Mouse (Mus musculus) macrophage (primary cell): ENCODE data around the gene Arhgap11a. TPM values are rescaled to one million over a fixed set of nuclear protein-coding genes. Genes with fewer than 3 reads are reported as not detected.

ENCODE experiments used
- H3K27ac ChIP-seq: fragments of 350-480 bp; formaldehyde crosslinking; 2 replicates; pipeline ENCODE4 v1.9.0; 2021
- H3K36me3 ChIP-seq: fragments of 350-480 bp; formaldehyde crosslinking; 2 replicates; pipeline ENCODE4 v1.9.0; 2021; ENCODE audit errors: inconsistent target
- H3K4me3 ChIP-seq: fragments of 350-480 bp; formaldehyde crosslinking; 2 replicates; pipeline ENCODE4 v1.9.0; 2021; ENCODE audit errors: inconsistent target
- H3K79me2 ChIP-seq: fragments of 350-480 bp; formaldehyde crosslinking; 2 replicates; pipeline ENCODE4 v1.9.0; 2021; ENCODE audit errors: inconsistent target
- WGBS: methylation state at CpG from one replicate; pipeline ENCODE4 v1.1.7; 2026; ENCODE audit warnings: inconsistent platforms; ENCODE audit not compliant: missing documents; 5-methylcytosine and 5-hydroxymethylcytosine counted together
- polyA plus RNA-seq: library from polyadenylated mRNA; stranded (reverse); fragments of 250-400 nt; gene quantifications from 3 replicates; pipeline ENCODE4 v1.2.4, GENCODE M21; 2018; ENCODE audit warnings: inconsistent platforms

Gene Arhgap11a
- polyA plus RNA-seq, 1 experiment from 2014 or later = 23.1 TPM

DNA sequence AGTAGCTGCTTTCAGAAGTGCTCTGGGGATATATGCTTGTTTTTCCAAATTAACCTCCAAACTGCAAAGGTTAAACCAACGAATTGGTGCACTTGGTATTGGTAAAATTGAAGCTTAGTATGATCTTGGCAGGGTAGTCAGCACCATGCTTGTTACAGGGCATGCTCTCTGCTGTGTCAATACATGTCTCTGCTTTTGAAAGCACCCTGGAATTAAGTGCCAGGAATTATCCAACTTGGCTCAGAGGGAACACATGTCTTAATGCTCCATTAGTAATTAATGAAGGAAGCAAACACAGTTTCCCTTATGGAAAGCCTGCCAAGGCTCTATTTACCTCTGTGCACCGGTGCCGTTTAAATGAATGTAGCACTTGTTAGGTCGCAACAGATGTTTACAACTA lies 53.3 kb downstream of the Arhgap11a start:
- Histone ChIP-seq H3K79me2 (no peaks in the 10 kb centered on the region), H3K27ac (no peak overlapping the region), H3K4me3 (no peak overlapping the region), H3K36me3 (no peaks in the 10 kb centered on the region)
- 81% methylated on average over 4 of the region's 4 CpGs for WGBS

DNA sequence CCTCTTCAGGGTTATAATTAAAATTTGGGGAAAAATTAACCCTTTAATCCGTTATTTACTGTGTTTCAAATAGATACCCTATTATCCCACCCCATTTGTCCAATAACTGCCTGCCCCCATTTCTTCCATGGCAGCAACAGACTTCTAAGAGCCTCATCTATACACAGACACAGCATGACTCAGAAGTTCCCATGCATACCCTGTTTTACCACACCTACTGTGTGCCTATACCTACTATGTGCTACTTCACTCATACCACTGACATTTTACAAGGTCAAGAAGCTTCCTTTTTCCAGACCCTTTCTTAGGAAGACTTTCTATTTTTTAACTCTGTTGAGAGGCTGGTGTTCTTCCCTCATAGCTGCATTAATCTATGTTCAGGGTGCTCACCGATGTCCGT lies 54.9 kb downstream of the Arhgap11a start:
- Histone ChIP-seq H3K36me3 (no peaks in the 10 kb centered on the region), H3K79me2 (no peaks in the 10 kb centered on the region), H3K4me3 (no peak overlapping the region), H3K27ac (no peak overlapping the region)
- WGBS = 91% methylated on average over 3 of the region's 3 CpGs

DNA sequence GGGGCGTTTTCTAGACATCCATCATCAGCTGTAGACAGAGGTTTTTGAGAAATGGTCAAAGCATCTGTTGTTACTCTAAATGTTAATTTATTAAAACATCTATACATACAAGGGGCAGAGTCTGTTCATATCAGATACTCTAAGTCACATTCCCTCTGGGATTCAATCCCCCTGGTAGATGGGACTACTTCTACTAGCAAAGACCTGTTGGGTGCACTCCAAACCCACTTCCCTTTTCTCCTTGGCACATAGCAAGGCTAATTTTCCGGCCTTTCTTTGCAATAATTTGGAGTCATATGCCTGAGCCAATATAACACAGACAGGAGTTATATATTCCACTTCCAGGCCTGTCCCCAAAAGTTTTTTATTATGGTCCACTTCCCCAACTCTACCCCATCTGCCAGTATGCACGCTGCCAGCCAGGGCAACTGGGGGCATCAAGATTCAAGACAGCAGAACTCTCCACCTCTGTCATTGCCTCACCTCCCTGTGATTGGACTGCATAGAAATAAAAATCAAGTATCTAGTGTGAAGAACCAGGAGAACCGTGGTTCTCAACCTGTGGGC lies 59.6 kb downstream of the Arhgap11a start:
- no peaks in the 10 kb centered on the region for H3K79me2 ChIP-seq
- no peaks in the 10 kb centered on the region for H3K36me3 ChIP-seq
- 59% methylated on average over 4 of the region's 4 CpGs for WGBS
- H3K4me3 ChIP-seq = no peak overlapping the region
- no peak overlapping the region for H3K27ac ChIP-seq

DNA sequence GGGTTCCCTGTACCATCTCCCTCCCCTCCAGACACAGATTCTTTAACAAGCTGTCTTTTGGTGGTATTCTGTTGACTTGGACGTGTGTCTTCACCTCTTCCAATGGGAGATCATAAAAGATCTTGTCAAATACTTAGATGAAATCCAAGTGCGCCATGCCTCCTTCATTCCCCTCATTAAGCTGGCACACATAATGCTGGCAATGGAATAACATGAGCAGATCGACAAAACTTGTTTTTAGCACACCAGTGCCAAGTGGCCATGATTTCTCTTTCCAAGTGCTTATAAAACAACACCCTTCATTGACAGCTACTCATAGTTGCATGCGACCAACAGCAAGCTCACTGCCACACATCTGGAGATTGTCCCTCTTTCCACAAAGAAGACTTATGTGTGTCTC lies 60.6 kb downstream of the Arhgap11a start:
- Histone ChIP-seq H3K79me2 (no peaks in the 10 kb centered on the region), H3K27ac (no peak overlapping the region), H3K4me3 (no peak overlapping the region), H3K36me3 (no peaks in the 10 kb centered on the region)
- 93% methylated on average over 4 of the region's 4 CpGs for WGBS

DNA sequence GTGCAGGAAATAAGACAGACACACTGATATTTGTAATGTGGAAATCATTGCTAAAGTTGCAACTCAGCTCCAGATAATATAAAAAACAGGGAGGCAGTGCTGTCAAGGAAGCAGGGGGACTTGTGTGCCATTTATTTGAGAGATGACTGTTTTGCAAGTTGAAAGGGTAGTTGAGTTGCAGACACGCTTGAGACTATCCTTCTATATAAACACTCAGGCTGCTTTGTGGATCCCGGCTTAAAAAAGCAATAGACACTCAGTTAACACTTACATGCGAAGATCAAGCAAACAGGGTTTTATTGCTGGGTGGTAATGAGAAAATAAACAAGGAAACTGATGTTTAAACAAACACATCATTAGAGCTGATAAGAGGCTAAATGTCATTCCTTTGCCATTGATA lies 63.6 kb downstream of the Arhgap11a start:
- no peak overlapping the region for H3K27ac ChIP-seq
- H3K4me3 ChIP-seq = no peak overlapping the region
- no peaks in the 10 kb centered on the region for H3K79me2 ChIP-seq
- 81% methylated on average over 3 of the region's 3 CpGs for WGBS
- no peaks in the 10 kb centered on the region for H3K36me3 ChIP-seq

DNA sequence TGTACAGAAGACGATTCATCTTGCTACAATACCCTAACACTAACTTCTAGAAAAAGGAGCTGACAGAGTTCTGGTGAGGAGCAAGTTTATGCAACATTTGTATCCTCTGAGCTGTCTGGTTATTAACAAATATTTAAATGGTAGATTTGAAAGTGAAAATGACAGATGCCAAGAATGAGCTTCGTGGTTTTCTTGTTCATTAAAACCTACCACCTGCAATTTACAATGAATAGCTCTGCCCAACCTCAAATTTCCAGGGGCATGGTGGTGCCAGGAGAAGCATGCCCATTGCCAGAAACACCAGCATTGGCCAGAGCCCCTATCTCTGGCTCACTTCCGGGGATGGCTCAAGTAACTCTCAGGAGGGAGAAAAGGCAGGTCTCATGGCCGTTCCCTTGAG lies 66.9 kb downstream of the Arhgap11a start:
- Histone ChIP-seq H3K79me2 (no peaks in the 10 kb centered on the region), H3K4me3 (no peak overlapping the region), H3K27ac (no peak overlapping the region), H3K36me3 (no peaks in the 10 kb centered on the region)
- 90% methylated on average over 4 of the region's 4 CpGs for WGBS

Other genes with a start within 250 kb of the Arhgap11a start
- gene Grem1, start 90.0 kb downstream of the Arhgap11a start, polyA plus RNA-seq = 0.07 to 0.28 TPM in 2 of 3 replicates, not detected in the other
- gene Scg5, start 19.5 kb downstream of the Arhgap11a start, polyA plus RNA-seq = not detected in 3 replicates
- not detected in 3 replicates for gene Gjd2, start 165.0 kb upstream of the Arhgap11a start, polyA plus RNA-seq
- gene Actc1, start 204.9 kb upstream of the Arhgap11a start, polyA plus RNA-seq = not detected in 3 replicates